Mouse (Mus musculus): ENCODE results near the gene Ly75.

Ly75 gene

GRCm38 (mm10) chr2:60322031-60322726, 60.9 kb downstream of the Ly75 start:
- DNase-seq (ENCODE audit: low spot score) = no peak

- DNase-seq (ENCODE audit: low spot score) = no peak
Observed at GRCm38 (mm10) chr2:60303796-60304195, 79.3 kb downstream of the Ly75 start.

GRCm38 (mm10) chr2:60299323-60299722, 83.8 kb downstream of the Ly75 start:
- no peak for DNase-seq (ENCODE audit: low spot score)

GRCm38 (mm10) chr2:60298266-60298665, 84.8 kb downstream of the Ly75 start:
- DNase-seq (ENCODE audit: low spot score) = no peak

DNA sequence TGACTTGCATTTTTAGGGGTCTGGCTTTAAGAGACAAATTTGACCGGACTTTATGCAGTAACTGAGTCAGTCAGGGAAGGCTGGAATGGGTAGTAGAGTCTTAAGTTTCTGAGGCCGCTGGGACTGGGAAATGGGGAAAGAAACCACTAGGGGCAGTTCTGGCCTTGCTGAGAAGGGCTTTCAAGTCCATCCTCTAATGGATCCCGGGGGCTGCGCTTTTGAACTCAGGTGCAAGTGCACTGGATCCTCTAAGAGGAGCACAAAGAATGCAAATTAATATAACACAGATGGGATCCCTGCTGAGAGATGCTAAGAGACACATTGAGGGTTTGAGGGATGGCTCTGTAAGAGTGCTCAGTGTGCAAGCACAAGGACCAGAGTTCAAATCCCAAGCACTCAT, 91.7 kb downstream of the Ly75 start:
- DNase-seq (ENCODE audit: low spot score) = no peak

GRCm38 (mm10) chr2:60289451-60289850, 93.7 kb downstream of the Ly75 start:
- DNase-seq (ENCODE audit: low spot score) = no peak

- no peak for DNase-seq (ENCODE audit: low spot score)
Observed at GRCm38 (mm10) chr2:60288606-60289005, 94.5 kb downstream of the Ly75 start.

DNA sequence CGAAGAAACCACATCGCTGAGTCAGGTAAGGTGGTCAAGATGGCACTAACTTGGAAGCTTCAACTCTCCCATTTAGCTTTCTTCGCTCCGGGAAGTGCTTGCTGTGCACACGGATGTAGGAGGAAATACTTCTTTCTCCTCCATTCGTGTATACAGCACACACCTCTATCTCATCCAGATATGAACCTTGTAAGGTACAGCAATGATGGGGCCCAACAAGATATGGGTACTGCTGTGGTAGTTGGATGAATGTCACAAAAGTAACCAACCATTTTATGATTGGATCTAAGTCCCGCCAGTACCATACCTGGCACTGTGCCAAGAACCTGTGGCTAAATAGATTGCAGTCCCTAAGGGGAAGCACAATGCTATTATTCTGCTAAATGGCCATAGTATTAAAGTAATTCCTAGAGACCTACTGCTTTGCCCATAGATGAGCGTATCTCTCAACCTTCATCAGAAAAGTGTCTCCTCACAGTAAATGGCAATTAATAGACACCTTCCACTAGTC, 97.9 kb downstream of the Ly75 start:
- no peak for DNase-seq (ENCODE audit: low spot score)

DNA sequence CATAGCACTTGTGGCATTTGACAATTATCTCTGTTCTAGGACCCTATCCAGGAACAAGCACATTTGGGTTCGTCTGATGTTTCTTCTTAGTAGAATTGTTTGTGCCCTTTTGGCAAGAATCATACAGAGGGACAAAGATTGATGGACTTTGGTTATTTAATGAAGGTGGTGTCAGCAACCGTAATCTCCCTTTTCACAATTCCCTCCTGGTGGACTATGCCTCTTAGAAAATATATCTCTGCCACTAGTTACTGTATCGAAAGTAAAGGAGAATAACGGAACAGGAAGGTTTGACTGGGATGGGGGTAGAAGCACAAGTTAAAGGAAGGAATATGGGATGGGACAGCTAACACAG, 98.7 kb downstream of the Ly75 start, which contains the start of gene Cd302:
Cd302 (minus strand) TSS at position 22 of the 355 bp plus-strand sequence.
- DNase-seq (ENCODE audit: low spot score) = no peak

- DNase-seq (ENCODE audit: low spot score) = peak; percentile 71
Observed at GRCm38 (mm10) chr2:60283751-60284466, 99.2 kb downstream of the Ly75 start.

DNA sequence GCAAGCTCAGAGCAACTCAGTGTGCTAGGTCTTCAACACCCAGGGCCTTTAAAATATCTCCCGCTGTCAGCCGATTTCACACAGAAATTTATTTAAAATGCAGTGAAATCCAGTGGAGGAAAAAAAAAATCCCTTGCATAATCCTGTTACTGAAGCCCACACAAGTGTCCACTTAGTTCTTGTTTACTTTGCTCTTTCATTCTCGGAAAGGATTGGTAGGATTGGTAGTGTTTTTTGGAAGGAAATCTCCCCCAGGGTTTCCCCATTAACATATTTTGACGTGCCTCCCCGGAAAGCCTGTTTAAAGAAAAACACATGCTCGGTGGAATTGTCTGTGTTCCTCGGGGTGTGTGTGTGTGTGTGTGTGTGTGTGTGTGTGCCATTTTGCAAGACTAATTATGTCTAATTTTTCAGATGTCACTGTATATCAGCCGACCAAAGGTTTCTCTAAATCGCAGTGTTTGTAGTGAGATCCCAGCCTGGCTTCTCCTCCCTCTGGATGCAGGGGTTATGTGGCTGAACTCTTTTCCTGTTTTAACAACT, 99.8 kb downstream of the Ly75 start:
- no peak for DNase-seq (ENCODE audit: low spot score)

DNA sequence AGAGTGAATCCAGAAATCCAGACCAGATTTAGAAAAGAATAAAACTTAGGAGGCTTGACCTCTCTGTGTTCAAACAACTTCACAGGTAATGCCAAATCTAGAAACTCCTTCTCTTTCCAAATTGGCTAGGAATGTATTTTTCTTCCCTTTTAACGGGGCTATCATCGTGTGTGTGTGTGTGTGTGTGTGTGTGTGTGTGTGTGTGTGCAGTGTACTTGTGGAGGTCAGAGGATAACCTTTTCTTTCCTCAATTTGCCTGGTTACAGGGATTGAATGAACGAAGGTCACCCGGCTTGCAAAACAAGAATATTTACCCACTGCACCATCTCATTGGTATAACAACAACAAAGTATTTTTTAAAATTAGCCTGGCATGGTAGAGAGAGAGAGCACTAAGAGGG, 100.5 kb downstream of the Ly75 start:
- DNase-seq (ENCODE audit: low spot score) = no peak

- DNase-seq (ENCODE audit: low spot score) = no peak
Observed at GRCm38 (mm10) chr2:60278627-60279026, 104.5 kb downstream of the Ly75 start.

DNA sequence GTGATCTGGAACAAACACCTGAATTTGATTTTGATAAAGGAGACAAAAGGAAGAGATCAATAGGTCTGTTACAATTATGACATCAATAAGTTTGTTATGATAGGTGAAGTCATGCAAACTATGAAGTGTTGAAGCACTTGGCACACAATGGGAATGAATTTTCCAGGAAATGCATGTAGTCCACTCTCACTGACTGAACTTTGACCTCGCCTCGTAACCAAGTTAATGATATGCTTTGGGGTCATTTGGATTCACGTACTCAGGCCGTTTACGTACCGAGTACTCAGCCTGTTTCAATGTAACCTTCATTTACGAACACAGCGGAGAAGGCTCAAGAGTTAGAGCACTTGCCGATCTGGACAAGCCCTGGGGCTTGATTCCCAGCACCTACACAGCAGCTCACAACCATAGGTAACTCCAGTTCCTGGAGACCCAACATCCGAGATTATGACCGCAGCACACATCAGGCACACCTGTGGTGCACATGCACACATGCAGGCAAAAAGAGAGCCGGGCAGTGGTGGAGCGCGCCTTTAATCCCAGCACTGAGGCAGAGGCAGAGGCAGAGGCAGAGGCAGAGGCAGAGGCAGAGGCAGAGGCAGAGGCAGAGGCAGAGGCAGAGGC, 113.1 kb downstream of the Ly75 start:
- DNase-seq (ENCODE audit: low spot score) = no peak

- no peak for DNase-seq (ENCODE audit: low spot score)
Observed at GRCm38 (mm10) chr2:60267567-60267966, 115.5 kb downstream of the Ly75 start.

DNA sequence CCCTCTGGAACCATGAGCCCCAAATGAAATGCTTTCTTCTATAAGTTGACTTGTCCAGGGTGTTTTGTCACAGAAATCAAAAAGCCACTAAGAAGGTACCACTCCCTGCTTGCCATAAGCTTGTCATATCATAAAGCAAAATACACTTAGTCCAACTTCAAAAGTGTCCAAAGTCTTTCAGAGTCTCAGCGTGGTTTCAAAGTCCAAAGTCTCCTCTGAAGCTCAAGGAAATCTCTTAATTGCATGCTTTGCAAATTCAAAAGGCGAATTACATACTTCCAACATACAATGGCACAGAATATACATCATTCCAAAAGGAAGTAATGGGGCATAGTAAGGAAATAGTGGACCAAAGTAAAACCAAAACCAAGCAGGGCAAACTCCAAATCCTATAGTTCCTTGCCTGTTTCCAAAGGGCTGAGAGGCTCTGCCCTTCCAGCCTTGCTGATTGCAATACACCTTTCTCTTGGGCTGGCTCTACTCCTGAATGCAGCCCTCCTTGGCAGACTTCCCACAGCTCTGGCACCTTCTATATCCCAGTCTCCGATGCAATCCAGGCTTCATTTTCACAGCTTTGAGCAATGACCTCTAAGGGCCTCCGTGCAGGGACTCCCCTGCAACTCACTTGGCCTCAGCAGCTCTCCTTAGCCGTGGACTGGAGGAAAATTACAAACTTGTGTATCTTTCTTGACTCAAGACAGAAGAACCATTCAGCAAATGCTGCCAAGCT, 122.3 kb downstream of the Ly75 start:
- no peak for DNase-seq (ENCODE audit: low spot score)

DNA sequence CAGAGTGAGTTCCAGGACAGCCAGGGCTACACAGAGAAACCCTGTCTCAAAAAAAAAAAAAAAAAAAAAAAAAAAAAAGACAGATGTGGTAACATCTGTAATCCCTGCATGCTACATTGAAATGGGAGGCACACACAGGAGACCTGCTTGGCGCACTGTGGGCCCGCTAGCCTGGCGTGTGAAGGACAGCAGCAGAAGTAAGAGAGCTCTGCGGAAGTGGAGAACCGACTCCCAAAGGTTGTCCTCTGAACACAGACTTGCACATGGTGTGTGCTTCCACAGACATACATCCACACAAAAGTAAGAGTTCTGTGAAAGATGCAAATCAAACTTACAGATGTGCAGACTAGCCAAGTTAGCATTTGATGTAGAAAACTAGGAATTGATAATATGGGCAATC, 123.9 kb downstream of the Ly75 start:
- no peak for DNase-seq (ENCODE audit: low spot score)

DNA sequence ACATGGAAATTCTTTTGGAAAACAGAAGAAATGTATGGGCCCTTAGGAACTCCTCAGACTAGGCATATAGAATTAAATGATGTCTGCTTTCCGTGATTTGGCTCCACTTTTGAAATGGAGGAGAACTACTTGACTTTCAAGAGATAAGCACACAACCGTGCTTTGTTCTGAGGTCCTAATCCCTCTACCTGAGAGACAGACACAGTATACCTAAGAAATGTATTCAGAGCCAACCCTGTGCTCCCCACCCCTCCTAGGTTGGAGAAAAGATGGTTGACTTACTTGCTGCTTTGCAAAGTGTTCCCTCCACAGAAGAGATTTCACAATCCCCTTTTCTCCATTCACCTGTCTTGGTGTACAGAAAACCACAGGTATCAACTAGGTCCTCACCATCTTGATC, 126.4 kb downstream of the Ly75 start:
- peak; percentile 2 for DNase-seq (ENCODE audit: low spot score)

GRCm38 (mm10) chr2:60253506-60253905, 129.6 kb downstream of the Ly75 start:
- no peak for DNase-seq (ENCODE audit: low spot score)

DNA sequence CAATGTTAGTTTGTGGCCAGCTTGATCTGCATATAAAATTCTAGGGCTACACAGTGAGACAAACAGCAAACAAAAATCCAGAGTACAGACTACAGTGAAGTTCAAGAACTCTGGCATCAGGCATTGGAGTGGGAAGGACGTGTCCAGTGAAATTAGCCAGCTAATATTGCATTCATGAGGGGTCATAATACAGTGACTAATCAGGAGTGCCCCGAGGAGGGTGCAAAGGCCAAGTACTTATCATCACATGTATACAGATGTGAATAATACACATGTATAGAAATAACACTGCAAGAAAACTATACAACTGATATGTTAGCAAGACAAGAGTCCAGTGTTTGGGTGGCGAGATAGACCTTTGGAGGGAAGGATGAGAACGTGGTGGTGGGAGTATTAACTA, 130.3 kb downstream of the Ly75 start:
- DNase-seq (ENCODE audit: low spot score) = no peak

All from embryo, embryonic 10 days (tissue).